Mouse (Mus musculus): ENCODE data around the gene Cisd1.
A peak's percentile ranks its signal among the peaks of the same experiment; 100 is the strongest.

- 0 out of 2 replicates have a peak, but pooled peaks have one; percentile 20 for TF ChIP-seq ETS1 (conservative IDR thresholded peaks at IDR 0.05; ENCODE audit: low read depth, low read length)
- TF ChIP-seq MAFK (IDR thresholded peaks at IDR 0.05; ENCODE audit: insufficient replicate concordance, low read length): no peak
- TF ChIP-seq CTCF (conservative IDR thresholded peaks at IDR 0.05 in 1 of 2, IDR thresholded peaks at IDR 0.05 in 1 of 2; ENCODE audit: low read depth in 2 of 2, low read length in 2 of 2): peak in 1 of 2 experiments; percentile 51; a peak in 2 of 4 replicates
- no peak for TF ChIP-seq POLR2AphosphoS2 (IDR thresholded peaks at IDR 0.05; ENCODE audit: low read depth, low read length)
- TF ChIP-seq MEF2A (IDR thresholded peaks at IDR 0.05; ENCODE audit: borderline replicate concordance, low read depth, low read length): 0 out of 2 replicates have a peak, but pooled peaks have one; percentile 26
These were observed 2.2 kb upstream of the Cisd1 start for GRCm38 (mm10) chr10:71346722-71347508.

All from CH12.LX (cell line).